Mouse (Mus musculus) erythroblast, adult 5-6 weeks (primary cell): ENCODE measurements around the gene Krtap4-8. TPM values are rescaled to one million over a fixed set of nuclear protein-coding genes. Genes with fewer than 3 reads are reported as not detected.
"Not testable (repeated sequence)": the region's sequence is repeated elsewhere in the genome, so short reads cannot be mapped to it uniquely, and the experiment has no call there.

Experiments used
- ATAC-seq: replicated peaks from 2 replicates; pipeline ENCODE4 v1.8.0; 2016; ENCODE audit warnings: moderate number of reproducible peaks, mild to moderate bottlenecking, moderate TSS enrichment, inconsistent platforms; ENCODE audit not compliant: poor library complexity, low FRiP score, severe bottlenecking
- total RNA-seq, 2 experiments: library from RNA; stranded (forward) in 1 of 2; stranded (reverse) in 1 of 2; fragments of 150-400 nt in 1 of 2; fragments of 200-764, 138-1000 nt in 1 of 2; gene quantifications; 2 replicates each; pipeline versions ENCODE4 v1.2.3 to v1.2.4; 2015 to 2017; ENCODE audit warnings: low replicate concordance in 2 of 2

The Krtap4-8 gene
- total RNA-seq (2015; ENCODE audit: low replicate concordance) = not detected in 2 replicates
- total RNA-seq (2017; ENCODE audit: low replicate concordance) = not detected in 2 replicates

DNA sequence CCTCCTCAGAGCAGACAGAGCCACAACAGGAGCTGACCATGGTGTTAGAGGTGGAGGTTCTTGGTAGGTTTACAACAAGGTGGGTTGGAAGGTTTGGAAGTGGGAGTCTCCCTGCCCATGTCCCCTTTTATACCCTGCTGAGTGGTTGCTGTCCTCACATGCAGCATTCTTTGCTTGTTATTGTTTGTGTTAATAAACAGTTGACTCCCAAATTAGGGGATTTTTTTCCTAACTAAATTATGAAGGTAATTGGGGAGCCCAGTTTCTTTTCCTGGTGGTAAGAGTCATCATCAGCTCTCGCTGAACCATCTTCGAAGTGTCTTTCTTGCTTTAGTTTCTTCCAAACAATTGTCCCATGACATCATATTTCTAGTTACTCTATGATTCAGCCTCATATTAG is at the start of gene Krtap4-8:
Gene Krtap4-8, minus strand, starts transcription at position 101 of the 400 bp plus-strand sequence.
- ATAC-seq = no peak

DNA sequence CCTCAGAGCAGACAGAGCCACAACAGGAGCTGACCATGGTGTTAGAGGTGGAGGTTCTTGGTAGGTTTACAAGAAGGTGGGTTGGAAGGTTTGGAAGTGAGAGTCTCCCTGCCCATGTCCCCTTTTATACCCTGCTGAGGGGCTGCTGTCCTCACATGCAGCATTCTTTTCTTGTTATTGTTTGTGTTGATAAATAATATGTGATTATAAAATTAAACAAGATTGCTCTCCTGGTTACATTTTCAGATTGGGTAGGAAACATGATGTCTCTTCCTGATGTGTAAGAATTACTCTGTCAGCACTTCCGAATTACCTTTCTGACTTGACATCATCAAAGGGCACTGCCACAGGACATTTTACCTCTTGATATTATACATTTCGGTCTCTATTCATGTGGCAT is 35.1 kb upstream of the Krtap4-8 start, which contains the start of gene Gm11564:
Gene Gm11564, minus strand, starts transcription at position 101 of the 400 bp plus-strand sequence.
- ATAC-seq = not testable (repeated sequence)

DNA sequence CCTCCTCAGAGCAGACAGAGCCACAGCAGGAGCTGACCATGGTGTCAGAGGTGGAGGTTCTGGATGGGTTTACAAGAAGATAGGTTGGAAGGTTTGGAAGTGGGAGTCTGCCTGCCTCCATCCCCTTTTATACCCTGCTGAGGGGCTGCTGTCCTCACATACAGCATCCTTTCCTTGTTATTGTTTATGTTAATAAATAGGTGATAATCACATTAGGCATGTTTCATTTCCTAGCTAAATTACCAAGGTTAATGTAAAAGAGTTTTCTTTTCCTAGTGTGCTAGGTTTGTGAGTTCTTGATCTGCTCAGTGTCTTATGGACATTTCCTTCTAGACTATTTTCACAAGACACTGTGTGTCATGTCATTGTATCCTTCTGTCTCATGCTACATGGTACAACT is 29.3 kb upstream of the Krtap4-8 start, which contains the start of gene Krtap4-13:
Gene Krtap4-13, minus strand, starts transcription at position 101 of the 400 bp plus-strand sequence.
- ATAC-seq = not testable (repeated sequence)

- not testable (repeated sequence) for ATAC-seq
Measured at GRCm38 (mm10) chr11:99804346-99804745, 23.8 kb upstream of the Krtap4-8 start, which contains the start of gene Gm11554. TSS of gene Gm11554 (minus strand) at chr11:99804446.

DNA sequence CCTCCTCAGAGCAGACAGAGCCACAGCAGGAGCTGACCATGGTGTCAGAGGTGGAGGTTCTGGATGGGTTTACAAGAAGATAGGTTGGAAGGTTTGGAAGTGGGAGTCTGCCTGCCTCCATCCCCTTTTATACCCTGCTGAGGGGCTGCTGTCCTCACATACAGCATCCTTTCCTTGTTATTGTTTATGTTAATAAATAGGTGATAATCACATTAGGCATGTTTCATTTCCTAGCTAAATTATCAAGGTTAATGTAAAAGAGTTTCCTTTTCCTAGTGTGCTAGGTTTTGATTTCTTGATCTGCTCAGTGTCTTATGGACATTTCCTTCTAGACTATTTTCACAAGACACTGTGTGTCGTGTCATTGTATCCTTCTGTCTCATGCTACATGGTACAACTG is 18.3 kb upstream of the Krtap4-8 start, which contains the start of gene Gm11569:
Gene Gm11569, minus strand, starts transcription at position 101 of the 400 bp plus-strand sequence.
- ATAC-seq = not testable (repeated sequence)

DNA sequence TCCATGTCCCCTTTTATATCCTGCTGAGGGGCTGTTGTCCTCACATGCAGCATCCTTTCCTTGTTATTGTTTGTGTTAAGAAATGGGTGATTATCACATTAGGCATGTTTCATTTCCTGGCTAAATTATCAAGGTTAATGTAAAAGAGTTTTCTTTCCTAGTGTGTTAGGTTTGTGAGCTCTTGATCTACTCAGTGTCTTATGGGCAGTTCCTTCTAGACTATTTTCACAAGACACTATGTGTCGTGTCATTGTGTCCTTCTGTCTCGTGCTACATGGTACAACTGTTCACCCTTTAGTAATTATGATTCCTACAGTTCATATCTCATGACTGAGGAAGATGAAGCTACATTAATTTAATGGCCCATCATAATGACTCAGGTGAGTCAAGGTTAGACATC is 12.9 kb upstream of the Krtap4-8 start, which contains the start of gene Gm11596:
Gene Gm11596, minus strand, starts transcription at position 101 of the 400 bp plus-strand sequence.
- no peak for ATAC-seq

- ATAC-seq = not testable (repeated sequence)
Measured at GRCm38 (mm10) chr11:99784900-99785299, 4.4 kb upstream of the Krtap4-8 start, which contains the start of gene Krtap4-9. TSS of gene Krtap4-9 (plus strand) at chr11:99785200.

DNA sequence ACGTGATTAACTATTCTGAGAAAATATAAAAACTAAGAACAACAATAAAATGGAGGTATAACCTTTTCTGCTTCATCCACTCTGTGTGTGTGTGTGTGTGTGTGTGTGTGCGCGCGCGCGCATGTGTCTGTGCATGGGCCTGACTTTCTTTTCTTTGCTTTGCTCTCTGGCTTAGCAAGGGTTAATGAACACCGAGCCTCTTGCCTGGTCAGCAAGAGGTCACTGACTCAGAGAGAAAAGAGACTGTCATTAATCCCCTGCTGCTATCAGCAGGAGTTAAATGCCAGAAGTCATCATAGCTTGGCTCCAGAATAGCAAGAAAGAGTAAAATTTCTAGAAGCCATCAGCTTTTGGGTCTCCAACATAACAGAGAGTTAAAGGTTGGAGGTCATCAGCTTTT is 2.1 kb downstream of the Krtap4-8 start:
- ATAC-seq = no peak

DNA sequence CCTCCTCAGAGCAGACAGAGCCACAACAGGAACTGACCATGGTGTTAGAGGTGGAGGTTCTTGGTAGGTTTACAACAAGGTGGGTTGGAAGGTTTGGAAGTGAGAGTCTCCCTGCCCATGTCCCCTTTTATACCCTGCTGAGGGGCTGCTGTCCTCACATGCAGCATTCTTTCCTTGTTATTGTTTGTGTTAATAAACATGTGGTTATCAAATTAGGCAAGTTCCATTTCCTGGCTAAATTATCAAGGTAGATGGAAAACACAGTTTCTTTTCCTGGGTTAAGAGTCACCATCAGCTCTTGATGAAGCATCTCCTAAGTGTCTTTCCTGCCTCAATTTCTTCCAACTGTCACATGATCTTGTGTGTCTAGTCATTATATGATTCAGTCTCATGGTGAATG is 7.7 kb downstream of the Krtap4-8 start, which contains the start of gene Gm11595:
Gene Gm11595, minus strand, starts transcription at position 101 of the 400 bp plus-strand sequence.
- ATAC-seq = not testable (repeated sequence)

DNA sequence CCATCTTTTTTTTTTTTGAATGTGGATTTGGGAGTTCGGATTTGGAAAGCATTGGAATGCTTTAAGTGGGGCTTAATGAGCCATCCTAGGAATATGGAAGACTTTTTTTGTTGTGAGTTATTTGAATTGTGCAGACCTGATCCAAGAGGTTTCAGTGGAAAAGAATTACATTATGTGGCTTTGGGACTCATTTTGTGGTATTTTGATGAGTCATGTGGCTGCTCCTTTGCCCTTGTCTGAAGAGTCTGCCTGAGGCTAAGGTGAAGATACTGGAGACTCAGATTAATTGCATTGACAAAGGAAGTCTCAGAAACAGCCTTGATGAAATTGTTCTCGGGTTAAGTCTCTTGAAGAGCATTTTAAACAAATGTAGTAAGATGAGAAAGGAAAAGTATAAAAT is 12.1 kb downstream of the Krtap4-8 start:
- ATAC-seq = no peak

- no peak for ATAC-seq
Measured at GRCm38 (mm10) chr11:99758877-99759276, 21.6 kb downstream of the Krtap4-8 start.

GRCm38 (mm10) chr11:99743985-99744384 is 36.5 kb downstream of the Krtap4-8 start:
- no peak for ATAC-seq

DNA sequence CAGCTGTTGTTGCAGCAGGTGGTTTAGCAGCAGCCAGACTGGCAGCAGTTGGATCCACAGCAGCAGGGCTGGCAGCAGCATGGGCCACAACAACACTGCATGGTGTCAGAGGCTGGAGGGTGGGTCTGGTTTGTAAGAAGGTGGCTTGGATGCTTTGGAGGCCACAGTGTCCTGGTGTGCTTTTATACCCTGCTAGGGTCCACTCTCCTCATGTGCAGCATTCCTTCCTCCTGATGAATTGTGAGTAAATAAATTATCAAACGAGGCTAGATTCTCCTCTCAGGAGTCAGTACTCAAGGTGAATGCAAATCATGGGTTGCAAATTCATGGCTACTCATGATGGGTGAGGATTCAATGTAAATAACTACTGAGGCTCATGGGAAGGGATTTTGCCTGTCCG is 46.3 kb downstream of the Krtap4-8 start, which contains the start of gene Gm14180:
Gene Gm14180, minus strand, starts transcription at position 101 of the 400 bp plus-strand sequence.
- no peak for ATAC-seq

Other genes starting within 250 kb of the Krtap4-8 start
Only the 30 nearest of the 43 such genes appear.
- gene Krtap9-3, start 182.6 kb downstream of the Krtap4-8 start, total RNA-seq (2015; ENCODE audit: low replicate concordance) = not detected in 2 replicates
- gene Krtap9-3, start 182.6 kb downstream of the Krtap4-8 start, total RNA-seq (2017; ENCODE audit: low replicate concordance) = not detected in 2 replicates
- gene Gm11938, start 177.4 kb downstream of the Krtap4-8 start, total RNA-seq (2015; ENCODE audit: low replicate concordance) = not detected in 2 replicates
- not detected in 2 replicates for gene Gm11938, start 177.4 kb downstream of the Krtap4-8 start, total RNA-seq (2017; ENCODE audit: low replicate concordance)
- gene Gm11937, start 170.5 kb downstream of the Krtap4-8 start, total RNA-seq (2015; ENCODE audit: low replicate concordance) = not detected in 2 replicates
- not detected in 2 replicates for gene Gm11937, start 170.5 kb downstream of the Krtap4-8 start, total RNA-seq (2017; ENCODE audit: low replicate concordance)
- gene Krtap2-4, start 165.9 kb downstream of the Krtap4-8 start, total RNA-seq (2015; ENCODE audit: low replicate concordance) = not detected in 2 replicates
- not detected in 2 replicates for gene Krtap2-4, start 165.9 kb downstream of the Krtap4-8 start, total RNA-seq (2017; ENCODE audit: low replicate concordance)
- not detected in 2 replicates for gene Gm11562, start 160.3 kb downstream of the Krtap4-8 start, total RNA-seq (2015; ENCODE audit: low replicate concordance)
- gene Gm11562, start 160.3 kb downstream of the Krtap4-8 start, total RNA-seq (2017; ENCODE audit: low replicate concordance) = not detected in 2 replicates
- not detected in 2 replicates for gene Krtap4-1, start 152.5 kb downstream of the Krtap4-8 start, total RNA-seq (2015; ENCODE audit: low replicate concordance)
- not detected in 2 replicates for gene Krtap4-1, start 152.5 kb downstream of the Krtap4-8 start, total RNA-seq (2017; ENCODE audit: low replicate concordance)
- gene Krtap4-2, start 145.6 kb downstream of the Krtap4-8 start, total RNA-seq (2015; ENCODE audit: low replicate concordance) = not detected in 2 replicates
- gene Krtap4-2, start 145.6 kb downstream of the Krtap4-8 start, total RNA-seq (2017; ENCODE audit: low replicate concordance) = not detected in 2 replicates
- gene Krtap4-7, start 136.6 kb downstream of the Krtap4-8 start, total RNA-seq (2015; ENCODE audit: low replicate concordance) = not detected in 2 replicates
- gene Krtap4-7, start 136.6 kb downstream of the Krtap4-8 start, total RNA-seq (2017; ENCODE audit: low replicate concordance) = not detected in 2 replicates
- not detected in 2 replicates for gene Gm11555, start 130.5 kb downstream of the Krtap4-8 start, total RNA-seq (2015; ENCODE audit: low replicate concordance)
- gene Gm11555, start 130.5 kb downstream of the Krtap4-8 start, total RNA-seq (2017; ENCODE audit: low replicate concordance) = not detected in 2 replicates
- gene Gm11563, start 121.7 kb downstream of the Krtap4-8 start, total RNA-seq (2015; ENCODE audit: low replicate concordance) = not detected in 2 replicates
- not detected in 2 replicates for gene Gm11563, start 121.7 kb downstream of the Krtap4-8 start, total RNA-seq (2017; ENCODE audit: low replicate concordance)
- gene Krtap4-6, start 114.7 kb downstream of the Krtap4-8 start, total RNA-seq (2015; ENCODE audit: low replicate concordance) = not detected in 2 replicates
- not detected in 2 replicates for gene Krtap4-6, start 114.7 kb downstream of the Krtap4-8 start, total RNA-seq (2017; ENCODE audit: low replicate concordance)
- not detected in 2 replicates for gene Gm14190, start 90.0 kb downstream of the Krtap4-8 start, total RNA-seq (2015; ENCODE audit: low replicate concordance)
- not detected in 2 replicates for gene Gm14190, start 90.0 kb downstream of the Krtap4-8 start, total RNA-seq (2017; ENCODE audit: low replicate concordance)
- not detected in 2 replicates for gene Gm14180, start 46.4 kb downstream of the Krtap4-8 start, total RNA-seq (2015; ENCODE audit: low replicate concordance)
- gene Gm14180, start 46.4 kb downstream of the Krtap4-8 start, total RNA-seq (2017; ENCODE audit: low replicate concordance) = not detected in 2 replicates
- not detected in 2 replicates for gene Gm11595, start 7.8 kb downstream of the Krtap4-8 start, total RNA-seq (2015; ENCODE audit: low replicate concordance)
- gene Gm11595, start 7.8 kb downstream of the Krtap4-8 start, total RNA-seq (2017; ENCODE audit: low replicate concordance) = not detected in 2 replicates
- not detected in 2 replicates for gene Krtap4-9, start 4.5 kb upstream of the Krtap4-8 start, total RNA-seq (2015; ENCODE audit: low replicate concordance)
- gene Krtap4-9, start 4.5 kb upstream of the Krtap4-8 start, total RNA-seq (2017; ENCODE audit: low replicate concordance) = not detected in 2 replicates
- gene Gm11596, start 12.8 kb upstream of the Krtap4-8 start, total RNA-seq (2015; ENCODE audit: low replicate concordance) = not detected in 2 replicates
- not detected in 2 replicates for gene Gm11596, start 12.8 kb upstream of the Krtap4-8 start, total RNA-seq (2017; ENCODE audit: low replicate concordance)
- not detected in 2 replicates for gene Gm11569, start 18.2 kb upstream of the Krtap4-8 start, total RNA-seq (2015; ENCODE audit: low replicate concordance)
- gene Gm11569, start 18.2 kb upstream of the Krtap4-8 start, total RNA-seq (2017; ENCODE audit: low replicate concordance) = not detected in 2 replicates
- not detected in 2 replicates for gene Gm11554, start 23.7 kb upstream of the Krtap4-8 start, total RNA-seq (2015; ENCODE audit: low replicate concordance)
- not detected in 2 replicates for gene Gm11554, start 23.7 kb upstream of the Krtap4-8 start, total RNA-seq (2017; ENCODE audit: low replicate concordance)
- gene Krtap4-13, start 29.2 kb upstream of the Krtap4-8 start, total RNA-seq (2015; ENCODE audit: low replicate concordance) = not detected in 2 replicates
- gene Krtap4-13, start 29.2 kb upstream of the Krtap4-8 start, total RNA-seq (2017; ENCODE audit: low replicate concordance) = not detected in 2 replicates
- not detected in 2 replicates for gene Gm11564, start 35.0 kb upstream of the Krtap4-8 start, total RNA-seq (2015; ENCODE audit: low replicate concordance)
- gene Gm11564, start 35.0 kb upstream of the Krtap4-8 start, total RNA-seq (2017; ENCODE audit: low replicate concordance) = not detected in 2 replicates
- gene 2300003K06Rik, start 57.4 kb upstream of the Krtap4-8 start, total RNA-seq (2015; ENCODE audit: low replicate concordance) = not detected in 2 replicates
- not detected in 2 replicates for gene 2300003K06Rik, start 57.4 kb upstream of the Krtap4-8 start, total RNA-seq (2017; ENCODE audit: low replicate concordance)
- gene Krtap4-16, start 70.9 kb upstream of the Krtap4-8 start, total RNA-seq (2015; ENCODE audit: low replicate concordance) = not detected in 2 replicates
- gene Krtap4-16, start 70.9 kb upstream of the Krtap4-8 start, total RNA-seq (2017; ENCODE audit: low replicate concordance) = not detected in 2 replicates
- gene Gm11568, start 77.2 kb upstream of the Krtap4-8 start, total RNA-seq (2015; ENCODE audit: low replicate concordance) = not detected in 2 replicates
- not detected in 2 replicates for gene Gm11568, start 77.2 kb upstream of the Krtap4-8 start, total RNA-seq (2017; ENCODE audit: low replicate concordance)
- not detected in 2 replicates for gene Gm11559, start 83.8 kb upstream of the Krtap4-8 start, total RNA-seq (2015; ENCODE audit: low replicate concordance)
- 1.3 TPM in 1 of 2 replicates, not detected in the other for gene Gm11559, start 83.8 kb upstream of the Krtap4-8 start, total RNA-seq (2017; ENCODE audit: low replicate concordance)
- gene Krtap9-1, start 92.7 kb upstream of the Krtap4-8 start, total RNA-seq (2015; ENCODE audit: low replicate concordance) = not detected in 2 replicates
- gene Krtap9-1, start 92.7 kb upstream of the Krtap4-8 start, total RNA-seq (2017; ENCODE audit: low replicate concordance) = not detected in 2 replicates
- gene Gm11567, start 98.5 kb upstream of the Krtap4-8 start, total RNA-seq (2015; ENCODE audit: low replicate concordance) = not detected in 2 replicates
- gene Gm11567, start 98.5 kb upstream of the Krtap4-8 start, total RNA-seq (2017; ENCODE audit: low replicate concordance) = not detected in 2 replicates
- not detected in 2 replicates for gene Krtap31-1, start 127.2 kb upstream of the Krtap4-8 start, total RNA-seq (2015; ENCODE audit: low replicate concordance)
- gene Krtap31-1, start 127.2 kb upstream of the Krtap4-8 start, total RNA-seq (2017; ENCODE audit: low replicate concordance) = not detected in 2 replicates
- not detected in 2 replicates for gene Gm11565, start 134.0 kb upstream of the Krtap4-8 start, total RNA-seq (2015; ENCODE audit: low replicate concordance)
- gene Gm11565, start 134.0 kb upstream of the Krtap4-8 start, total RNA-seq (2017; ENCODE audit: low replicate concordance) = not detected in 2 replicates
- gene Krtap31-2, start 155.6 kb upstream of the Krtap4-8 start, total RNA-seq (2015; ENCODE audit: low replicate concordance) = not detected in 2 replicates
- gene Krtap31-2, start 155.6 kb upstream of the Krtap4-8 start, total RNA-seq (2017; ENCODE audit: low replicate concordance) = not detected in 2 replicates
- gene Krtap9-5, start 167.8 kb upstream of the Krtap4-8 start, total RNA-seq (2015; ENCODE audit: low replicate concordance) = not detected in 2 replicates
- gene Krtap9-5, start 167.8 kb upstream of the Krtap4-8 start, total RNA-seq (2017; ENCODE audit: low replicate concordance) = not detected in 2 replicates